Mouse (Mus musculus) embryonic facial prominence, embryonic 13.5 days (tissue): Measurements from ENCODE around the gene Gm21953. TPM values are rescaled to one million over a fixed set of nuclear protein-coding genes. Genes with fewer than 3 reads are reported as not detected.
"Not testable (repeated sequence)": the region's sequence is repeated elsewhere in the genome, so short reads cannot be mapped to it uniquely, and the experiment has no call there.

Experiments used
- ATAC-seq: fragments of 200-750 bp; cut with Nextera tagmentation; 2 replicates; pipeline ENCODE4 v1.8.0; 2017; ENCODE audit warnings: low read depth; ENCODE audit not compliant: insufficient number of reproducible peaks, insufficient read depth, low FRiP score, low TSS enrichment
- H3K27ac ChIP-seq: fragments of 300-500 bp; sonication (generic); 2 replicates; pipeline ENCODE4 v1.5.1; 2015; ENCODE audit warnings: moderate library complexity, mild to moderate bottlenecking, inconsistent platforms
- H3K27me3 ChIP-seq: fragments of 300-500 bp; sonication (generic); 2 replicates; pipeline ENCODE4 v1.6.1; 2015; ENCODE audit warnings: mild to moderate bottlenecking, inconsistent platforms
- H3K36me3 ChIP-seq: fragments of 300-500 bp; sonication (generic); 2 replicates; pipeline ENCODE4 v1.6.1; 2015; ENCODE audit warnings: mild to moderate bottlenecking, inconsistent platforms
- H3K4me1 ChIP-seq: fragments of 300-500 bp; sonication (generic); 2 replicates; pipeline ENCODE4 v1.6.1; 2015; ENCODE audit warnings: inconsistent platforms
- H3K4me2 ChIP-seq: fragments of 300-500 bp; sonication (generic); 2 replicates; pipeline ENCODE4 v1.6.1; 2015; ENCODE audit warnings: moderate library complexity, mild to moderate bottlenecking, inconsistent platforms
- H3K4me3 ChIP-seq: fragments of 300-500 bp; sonication (generic); 2 replicates; pipeline ENCODE4 v1.5.1; 2015; ENCODE audit warnings: mild to moderate bottlenecking, inconsistent platforms
- H3K9ac ChIP-seq: fragments of 300-500 bp; sonication (generic); 2 replicates; pipeline ENCODE4 v1.6.1; 2015; ENCODE audit warnings: mild to moderate bottlenecking, inconsistent platforms
- H3K9me3 ChIP-seq: fragments of 300-500 bp; sonication (generic); 2 replicates; pipeline ENCODE4 v1.6.1; 2016; ENCODE audit warnings: inconsistent platforms
- WGBS: fragments of 180-500 bp; shearing (Covaris S2); methylation state at CpG from one replicate; pipeline ENCODE4 v1.1.7; 2015; ENCODE audit warnings: mixed read lengths; 5-methylcytosine and 5-hydroxymethylcytosine counted together
- polyA plus RNA-seq: library from polyadenylated mRNA; unstranded; fragments of >200 nt; fragmentation: Nextera tagmentation; extraction: Ambion mirVana; gene quantifications from 2 replicates; pipeline ENCODE4 v1.2.1, GENCODE M21; 2015

The Gm21953 gene
- polyA plus RNA-seq, result not detected in 2 replicates

GRCm38 (mm10) chr4:42293967-42294366, at the start of gene Gm21953:
Gene Gm21953, plus strand, starts transcription at chr4:42294267.
- not testable (repeated sequence) for H3K9me3 ChIP-seq, H3K4me2 ChIP-seq, H3K4me1 ChIP-seq, ATAC-seq, H3K27me3 ChIP-seq, H3K36me3 ChIP-seq, H3K4me3 ChIP-seq, H3K27ac ChIP-seq, H3K9ac ChIP-seq
- WGBS, result no CpG with 5 or more reads among the region's 18 CpGs

GRCm38 (mm10) chr4:42255467-42255866, 38.6 kb upstream of the Gm21953 start, which contains the start of gene Ccl21b:
Gene Ccl21b, plus strand, starts transcription at chr4:42255767.
- not testable (repeated sequence) for H3K9me3 ChIP-seq, H3K27me3 ChIP-seq, H3K36me3 ChIP-seq, H3K9ac ChIP-seq, H3K4me1 ChIP-seq, H3K27ac ChIP-seq, ATAC-seq, H3K4me3 ChIP-seq, H3K4me2 ChIP-seq
- WGBS, result no CpG with 5 or more reads among the region's 5 CpGs

- H3K36me3 ChIP-seq, ATAC-seq, H3K4me2 ChIP-seq, H3K27ac ChIP-seq, H3K4me1 ChIP-seq, H3K9me3 ChIP-seq, H3K4me3 ChIP-seq, H3K27me3 ChIP-seq, H3K9ac ChIP-seq: not testable (repeated sequence)
- no CpG with 5 or more reads among the region's 1 CpGs for WGBS
These were observed 24.0 kb downstream of the Gm21953 start, which contains the start of gene Fam205a3 for GRCm38 (mm10) chr4:42318034-42318433. Gene Fam205a3, plus strand, starts transcription at chr4:42318334.

Other genes starting within 250 kb of the Gm21953 start
- not detected in 2 replicates for gene Gm3893, start 203.1 kb upstream of the Gm21953 start, polyA plus RNA-seq
- not detected in 2 replicates for gene Gm13304, start 179.4 kb upstream of the Gm21953 start, polyA plus RNA-seq
- not detected in 2 replicates for gene Gm13306, start 140.8 kb upstream of the Gm21953 start, polyA plus RNA-seq
- gene Gm13305, start 125.7 kb upstream of the Gm21953 start, polyA plus RNA-seq, result 0.79 and 1.9 TPM in 2 replicates
- not detected in 2 replicates for gene Gm10600, start 53.6 kb upstream of the Gm21953 start, polyA plus RNA-seq
- 0.92 TPM in 1 of 2 replicates, not detected in the other for gene Ccl21b, start 38.5 kb upstream of the Gm21953 start, polyA plus RNA-seq
- 0.29 TPM in 1 of 2 replicates, not detected in the other for gene Fam205a3, start 24.1 kb downstream of the Gm21953 start, polyA plus RNA-seq
- not detected in 2 replicates for gene Gm21586, start 145.1 kb downstream of the Gm21953 start, polyA plus RNA-seq
- gene Gm2163, start 172.5 kb downstream of the Gm21953 start, polyA plus RNA-seq, result 0.08 TPM in 1 of 2 replicates, not detected in the other
- gene Fam205a2, start 233.9 kb downstream of the Gm21953 start, polyA plus RNA-seq, result 0.29 TPM in 1 of 2 replicates, not detected in the other